Mouse (Mus musculus) lung, embryonic 14.5 days (tissue): Measurements from ENCODE around the gene Disp1. TPM values are rescaled to one million over a fixed set of nuclear protein-coding genes. Genes with fewer than 3 reads are reported as not detected.
A peak's percentile ranks its signal among the peaks of the same experiment; 100 is the strongest.

Source experiments
- ATAC-seq: fragments of 200-750 bp; cut with Nextera tagmentation; 2 replicates; pipeline ENCODE4 v1.8.0; 2017; ENCODE audit warnings: mild to moderate bottlenecking, moderate TSS enrichment, moderate library complexity; ENCODE audit not compliant: insufficient read depth
- DNase-seq: peaks from one replicate; pipeline ENCODE4 v3.0.0-alpha.2; 2015
- H3K27ac ChIP-seq: fragments of 300-500 bp; sonication (generic); 2 replicates; pipeline ENCODE4 v1.5.1; 2014; ENCODE audit warnings: low read depth, mild to moderate bottlenecking, moderate library complexity
- H3K27me3 ChIP-seq: fragments of 300-500 bp; sonication (generic); 2 replicates; pipeline ENCODE4 v1.6.1; 2014; ENCODE audit warnings: low read length, control low read depth; ENCODE audit not compliant: insufficient read depth
- H3K36me3 ChIP-seq: fragments of 300-500 bp; sonication (generic); 2 replicates; pipeline ENCODE4 v1.6.1; 2014; ENCODE audit warnings: control low read depth; ENCODE audit not compliant: insufficient read depth
- H3K4me1 ChIP-seq: fragments of 300-500 bp; sonication (generic); 2 replicates; pipeline ENCODE4 v1.6.1; 2014; ENCODE audit warnings: antibody characterized with exemption, control low read depth; ENCODE audit not compliant: insufficient read depth
- H3K4me2 ChIP-seq: fragments of 300-500 bp; sonication (generic); 2 replicates; pipeline ENCODE4 v1.6.1; 2014; ENCODE audit warnings: mild to moderate bottlenecking
- H3K4me3 ChIP-seq: fragments of 300-500 bp; sonication (generic); 2 replicates; pipeline ENCODE4 v1.5.1; 2014; ENCODE audit warnings: low read depth, low read length
- H3K9ac ChIP-seq: fragments of 300-500 bp; sonication (generic); 2 replicates; pipeline ENCODE4 v1.6.1; 2014
- H3K9me3 ChIP-seq: fragments of 300-500 bp; sonication (generic); 2 replicates; pipeline ENCODE4 v1.6.1; 2016; ENCODE audit warnings: low read depth, low read length, control low read depth
- CTCF ChIP-seq: IDR thresholded peaks from 2 replicates; pipeline ENCODE4 v1.5.1; 2016; ENCODE audit warnings: antibody characterized with exemption, low read depth
- WGBS: fragments of 180-500 bp; shearing (Covaris S2); extraction: QIAGEN DNeasy Blood & Tissue Kit; methylation state at CpG from one replicate; pipeline ENCODE4 v1.1.7; 2014; 5-methylcytosine and 5-hydroxymethylcytosine counted together
- polyA plus RNA-seq: library from polyadenylated mRNA; unstranded; fragments of >200 nt; fragmentation: Nextera tagmentation; extraction: Ambion mirVana; gene quantifications from 2 replicates; pipeline ENCODE4 v1.2.1, GENCODE M21; 2014

Disp1 gene
- polyA plus RNA-seq, 1 experiment from 2014 or later: 9.1 TPM

- no peak for TF ChIP-seq CTCF
- ATAC-seq: no peak
- no peaks in the 10 kb centered on the region for H3K9me3 ChIP-seq
- H3K9ac ChIP-seq: no peak overlapping the region
- peaks cover 22% of the 10 kb centered on the region; the same call in 1 of the 2 replicates for H3K27me3 ChIP-seq
- H3K36me3 ChIP-seq: no peaks in the 10 kb centered on the region
- H3K27ac ChIP-seq: no peak overlapping the region
- no peak overlapping the region for H3K4me3 ChIP-seq
- H3K4me2 ChIP-seq: no peak overlapping the region
- DNase-seq: no peak
- H3K4me1 ChIP-seq: peaks cover 12% of the 10 kb centered on the region; the same call in 1 of the 2 replicates
- WGBS: 84% methylated on average over 8 of the region's 8 CpGs
Observed at GRCm38 (mm10) chr1:183069954-183070649, 151.2 kb downstream of the Disp1 start.

DNA sequence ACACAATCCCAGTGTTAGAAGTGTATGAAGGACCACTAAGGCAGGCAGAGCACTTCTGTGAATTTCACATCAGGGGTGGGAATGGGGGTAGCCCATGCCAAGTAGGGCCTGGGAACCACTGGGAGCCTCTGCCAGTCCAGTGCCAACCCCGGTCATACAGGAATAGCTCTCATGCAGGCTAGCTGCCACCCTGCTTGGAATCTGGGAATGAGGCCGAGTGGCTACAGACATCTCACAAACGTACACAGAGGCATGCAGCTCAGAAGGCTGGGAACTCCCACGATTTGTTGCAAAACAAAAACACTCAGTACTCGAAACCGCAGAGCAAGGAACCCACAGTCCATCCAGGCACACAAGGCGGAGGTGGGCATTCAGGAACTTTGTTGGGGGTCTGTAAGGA is 153.5 kb downstream of the Disp1 start:
- ATAC-seq: no peak
- 70% methylated on average over 7 of the region's 7 CpGs for WGBS
- no peak overlapping the region for H3K9ac ChIP-seq
- no peak for TF ChIP-seq CTCF
- peaks cover 31% of the 10 kb centered on the region; the same call in 1 of the 2 replicates for H3K27me3 ChIP-seq
- H3K4me2 ChIP-seq: no peak overlapping the region
- DNase-seq: no peak
- H3K4me3 ChIP-seq: no peak overlapping the region
- no peak overlapping the region for H3K27ac ChIP-seq
- no peaks in the 10 kb centered on the region for H3K9me3 ChIP-seq
- H3K36me3 ChIP-seq: no peaks in the 10 kb centered on the region
- H3K4me1 ChIP-seq: peaks cover 8% of the 10 kb centered on the region; the same call in 1 of the 2 replicates

GRCm38 (mm10) chr1:183066981-183067380 is 154.3 kb downstream of the Disp1 start:
- 50% methylated on average over 4 of the region's 4 CpGs for whole genome bisulfite sequencing

GRCm38 (mm10) chr1:183060611-183061010 is 160.7 kb downstream of the Disp1 start:
- Histone ChIP-seq H3K4me3 (no peak overlapping the region), H3K27me3 (peaks cover 29% of the 10 kb centered on the region), H3K36me3 (no peaks in the 10 kb centered on the region), H3K4me1 (0 out of 2 replicates have a peak, but pooled peaks cover 2% of the 10 kb centered on the region), H3K9me3 (no peaks in the 10 kb centered on the region), H3K9ac (no peak overlapping the region), H3K4me2 (no peak overlapping the region), H3K27ac (no peak overlapping the region)
- no peak for TF ChIP-seq CTCF
- ATAC-seq (no peak), DNase-seq (no peak)
- 77% methylated on average over 2 of the region's 2 CpGs for WGBS

More at GRCm38 (mm10) chr1:183066981-183067380, 154.3 kb downstream of the Disp1 start:
- no peaks in the 10 kb centered on the region for H3K9me3 ChIP-seq
- H3K4me2 ChIP-seq: no peak overlapping the region
- H3K36me3 ChIP-seq: no peaks in the 10 kb centered on the region
- DNase-seq (peak; percentile 39), ATAC-seq (no peak)
- peaks cover 31% of the 10 kb centered on the region; the same call in 1 of the 2 replicates for H3K27me3 ChIP-seq
- no peak overlapping the region for H3K4me3 ChIP-seq
- H3K9ac ChIP-seq: no peak overlapping the region
- H3K27ac ChIP-seq: no peak overlapping the region
- 0 out of 2 replicates have a peak, but pooled peaks cover under 1% of the 10 kb centered on the region for H3K4me1 ChIP-seq
- no peak for TF ChIP-seq CTCF

- DNase-seq (peak; percentile 72), ATAC-seq (peak; percentile 71)
- 8% methylated on average over 3 of the region's 3 CpGs for WGBS
Observed at GRCm38 (mm10) chr1:183056289-183056655, 165.1 kb downstream of the Disp1 start.

GRCm38 (mm10) chr1:183055608-183056288 is 165.6 kb downstream of the Disp1 start:
- peak; percentile 69; the same call in 1 of the 2 replicates for ATAC-seq
- H3K27me3 ChIP-seq: peaks cover 18% of the 10 kb centered on the region
- H3K27ac ChIP-seq: no peak overlapping the region
- no peak for TF ChIP-seq CTCF
- H3K4me2 ChIP-seq: no peak overlapping the region
- H3K4me3 ChIP-seq: no peak overlapping the region
- no peaks in the 10 kb centered on the region for H3K36me3 ChIP-seq
- 55% methylated on average over 2 of the region's 2 CpGs for WGBS
- DNase-seq: peak; percentile 83
- H3K9me3 ChIP-seq: no peaks in the 10 kb centered on the region
- H3K9ac ChIP-seq: no peak overlapping the region
- H3K4me1 ChIP-seq: 0 out of 2 replicates have a peak, but pooled peaks cover 2% of the 10 kb centered on the region

More at GRCm38 (mm10) chr1:183056289-183056655, 165.1 kb downstream of the Disp1 start:
- Histone ChIP-seq H3K9me3 (no peaks in the 10 kb centered on the region), H3K27ac (no peak overlapping the region), H3K4me1 (0 out of 2 replicates have a peak, but pooled peaks cover 2% of the 10 kb centered on the region), H3K9ac (no peak overlapping the region), H3K4me2 (no peak overlapping the region), H3K4me3 (no peak overlapping the region), H3K27me3 (peaks cover 18% of the 10 kb centered on the region), H3K36me3 (no peaks in the 10 kb centered on the region)
- no peak for TF ChIP-seq CTCF

DNA sequence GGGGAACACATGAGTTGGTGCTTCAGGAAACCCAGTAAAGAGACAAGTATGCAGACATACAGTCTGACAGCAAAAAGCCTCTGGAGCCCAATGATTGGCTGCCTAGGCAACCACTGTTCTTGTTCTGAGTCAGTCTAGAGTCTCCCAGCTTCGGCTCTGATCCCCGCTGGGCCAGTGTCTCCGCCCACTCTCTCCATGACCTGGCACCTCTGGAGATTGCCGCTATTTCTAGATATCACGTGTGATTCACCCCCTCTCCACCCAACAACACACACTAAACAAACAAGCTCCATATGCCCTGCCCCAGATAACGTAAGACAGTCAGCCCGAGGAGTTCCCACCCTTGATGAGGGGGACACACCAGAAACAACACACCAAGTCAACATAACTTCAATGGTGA is 168.7 kb downstream of the Disp1 start:
- Histone ChIP-seq H3K4me3 (no peak overlapping the region), H3K9ac (no peak overlapping the region), H3K27me3 (0 out of 2 replicates have a peak, but pooled peaks cover 2% of the 10 kb centered on the region), H3K9me3 (no peaks in the 10 kb centered on the region), H3K4me1 (peaks cover 15% of the 10 kb centered on the region), H3K36me3 (no peaks in the 10 kb centered on the region), H3K27ac (no peak overlapping the region), H3K4me2 (no peak overlapping the region)
- 61% methylated on average over 7 of the region's 7 CpGs for WGBS
- no peak for TF ChIP-seq CTCF
- DNase-seq (no peak), ATAC-seq (no peak)
